Comparison of ENCODE assay signal across 8 mouse cellular contexts in the genomic region with DNA sequence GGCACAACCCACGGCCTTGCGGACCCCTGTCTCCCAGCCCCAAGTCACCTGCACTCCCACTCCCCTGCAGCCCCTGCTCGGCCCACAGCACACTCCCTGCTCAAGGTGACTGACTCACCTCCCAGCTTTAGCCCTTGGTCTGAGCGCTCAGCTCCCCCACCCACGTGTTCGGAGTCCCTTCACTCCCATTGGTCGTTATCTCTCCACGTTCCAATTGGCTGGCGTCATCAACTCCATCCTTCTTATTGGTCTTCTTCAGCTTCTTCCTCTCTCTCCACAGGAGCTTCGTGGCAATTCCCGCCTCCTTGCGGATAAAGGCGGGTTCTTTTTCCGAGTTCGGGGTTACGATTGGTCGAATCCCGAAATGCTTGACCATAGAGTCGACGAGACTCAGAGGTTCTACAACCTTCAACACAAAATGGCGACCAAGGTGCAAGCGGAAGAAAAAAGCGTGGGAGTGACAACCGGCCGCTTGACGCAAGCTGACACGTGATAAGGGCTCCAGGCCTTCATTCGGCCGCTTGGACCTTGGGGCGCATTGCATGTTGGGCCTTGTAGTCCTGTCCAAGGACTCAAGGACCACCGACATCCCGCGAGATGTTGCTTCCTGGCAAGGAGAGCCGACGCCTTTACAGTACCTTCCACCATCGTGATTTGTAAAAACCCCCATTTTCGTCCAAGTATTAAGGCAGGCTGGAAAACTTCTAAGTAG. TPM values are rescaled to one million over a fixed set of nuclear protein-coding genes. Genes with fewer than 3 reads are reported as not detected.
DNase-seq lines count a peak whose midpoint lies in the region; ATAC-seq and TF ChIP-seq lines count a peak whose summit lies in the region.

A gene (minus strand): TSS at position 162 of the 712 bp plus-strand sequence.

- peak within 1 kb of the TSS; percentile 73 for H3K27ac ChIP-seq in MEL (ENCODE audit: control insufficient read depth, low read depth, low read length)
- H3K27ac ChIP-seq in cerebellum, adult 2 months (ENCODE audit: insufficient read depth, low read length): peak within 1 kb of the TSS; percentile 89
- H3K27ac ChIP-seq in forebrain, postnatal 0 days (ENCODE audit: low read depth, low read length): peak within 1 kb of the TSS; percentile 83
- peak within 1 kb of the TSS; percentile 76 for H3K27ac ChIP-seq in lung, embryonic 15.5 days

- TF ChIP-seq POLR2A in MEL (IDR thresholded peaks at IDR 0.05; ENCODE audit: control insufficient read depth in 1 of 2, insufficient read depth in 1 of 2, low read depth in 1 of 2, low read length in 2 of 2, poor library complexity in 1 of 2): peak; percentile 96 to 98
- TF ChIP-seq POLR2A in cerebellum, adult 2 months (IDR thresholded peaks at IDR 0.05; ENCODE audit: borderline replicate concordance, insufficient read depth, low read length): peak; percentile 100

- H3K4me2 ChIP-seq in forebrain, postnatal 0 days (ENCODE audit: low read depth): peak within 1 kb of the TSS; percentile 64
- peak within 1 kb of the TSS; percentile 73 for H3K4me2 ChIP-seq in lung, embryonic 15.5 days

- peaks cover 24% of the 10 kb centered on the region for H3K79me2 ChIP-seq in MEL (ENCODE audit: control insufficient read depth, insufficient read depth, low read length, poor library complexity)

- peaks cover 0 to 25% of the 10 kb centered on the region in 2 experiments; a peak in 3 of 4 replicates for H3K4me1 ChIP-seq in MEL (ENCODE audit: control insufficient read depth in 1 of 2, insufficient read depth in 2 of 2, low read length in 2 of 2)
- H3K4me1 ChIP-seq in cerebellum, adult 2 months (ENCODE audit: control insufficient read depth, insufficient read depth, low read length): peaks cover 2% of the 10 kb centered on the region; the same call in 1 of the 2 replicates
- peaks cover 10% of the 10 kb centered on the region for H3K4me1 ChIP-seq in forebrain, postnatal 0 days (ENCODE audit: insufficient read depth)
- peaks cover 18% of the 10 kb centered on the region for H3K4me1 ChIP-seq in lung, embryonic 15.5 days

- 0 out of 4 replicates have a peak, but pooled peaks of 1 of the 2 experiments have one; percentile 15 for TF ChIP-seq EP300 in MEL (IDR thresholded peaks at IDR 0.05; ENCODE audit: low read depth in 1 of 2, low read length in 2 of 2)

- peak within 1 kb of the TSS; percentile 63 to 83 for H3K4me3 ChIP-seq in MEL (ENCODE audit: control insufficient read depth in 1 of 2, insufficient read depth in 1 of 2, low read depth in 2 of 2, low read length in 2 of 2)
- peak within 1 kb of the TSS; percentile 80 for H3K4me3 ChIP-seq in cerebellum, adult 2 months (replicated peaks; ENCODE audit: insufficient read depth, low read depth, low read length)
- H3K4me3 ChIP-seq in forebrain, postnatal 0 days (ENCODE audit: low read depth, low read length): peak within 1 kb of the TSS; percentile 60
- H3K4me3 ChIP-seq in lung, embryonic 15.5 days: peak within 1 kb of the TSS; percentile 72

- WGBS in cerebellum, adult 2 months: under 1% methylated on average over 37 of the region's 37 CpGs
- WGBS in forebrain, postnatal 0 days: under 1% methylated on average over 37 of the region's 37 CpGs
- under 1% methylated on average over 37 of the region's 37 CpGs for WGBS in lung, embryonic 15.5 days

- TF ChIP-seq RAD21 in MEL (IDR thresholded peaks at IDR 0.05; ENCODE audit: low read depth, low read length): no peak

- peak; percentile 96 for ATAC-seq in forebrain, postnatal 0 days
- peak; percentile 97 for ATAC-seq in lung, embryonic 15.5 days (ENCODE audit: borderline replicate concordance, extremely low read depth, low FRiP score, low TSS enrichment)

- peaks cover 9 to 31% of the 10 kb centered on the region in 2 experiments for H3K36me3 ChIP-seq in MEL (ENCODE audit: control insufficient read depth in 1 of 2, insufficient read depth in 2 of 2, low read length in 2 of 2)
- H3K36me3 ChIP-seq in forebrain, postnatal 0 days (ENCODE audit: insufficient read depth): peaks cover 8% of the 10 kb centered on the region
- peaks cover 18% of the 10 kb centered on the region for H3K36me3 ChIP-seq in lung, embryonic 15.5 days

- H3K27me3 ChIP-seq in MEL (ENCODE audit: control insufficient read depth in 1 of 2, insufficient read depth in 2 of 2, low read length in 2 of 2): no peaks in the 10 kb centered on the region
- no peaks in the 10 kb centered on the region for H3K27me3 ChIP-seq in cerebellum, adult 2 months (ENCODE audit: control insufficient read depth, insufficient read depth, low read length)
- no peaks in the 10 kb centered on the region for H3K27me3 ChIP-seq in forebrain, postnatal 0 days (ENCODE audit: insufficient read depth, low read length)
- no peaks in the 10 kb centered on the region for H3K27me3 ChIP-seq in lung, embryonic 15.5 days

- H3K9ac ChIP-seq in MEL (ENCODE audit: control insufficient read depth, low read depth, low read length, poor library complexity, severe bottlenecking): peak within 1 kb of the TSS; percentile 81
- peak within 1 kb of the TSS; percentile 72 for H3K9ac ChIP-seq in forebrain, postnatal 0 days
- peak within 1 kb of the TSS; percentile 71 for H3K9ac ChIP-seq in lung, embryonic 15.5 days

- no peak for TF ChIP-seq CTCF in MEL (IDR thresholded peaks at IDR 0.05 in 2 of 3, conservative IDR thresholded peaks at IDR 0.05 in 1 of 3; ENCODE audit: control insufficient read depth in 1 of 3, insufficient read depth in 1 of 3, low read depth in 2 of 3, low read length in 3 of 3, poor library complexity in 1 of 3, severe bottlenecking in 1 of 3)
- no peak for TF ChIP-seq CTCF in cerebellum, adult 2 months (IDR thresholded peaks at IDR 0.05; ENCODE audit: borderline replicate concordance, insufficient read depth, low read depth, low read length)
- 0 out of 2 replicates have a peak, but pooled peaks have one; percentile 8 for TF ChIP-seq CTCF in forebrain, postnatal 0 days (IDR thresholded peaks at IDR 0.05; ENCODE audit: low read depth)

- DNase-seq in MEL (ENCODE audit: low read depth, low spot score): peak; percentile 100
- DNase-seq in cerebellum, adult 2 months: peak; percentile 100
- peak; percentile 99 for DNase-seq in forebrain, postnatal 0 days
- DNase-seq in heart, postnatal 4 days: peak; percentile 98
- DNase-seq in layer of hippocampus, adult 8-10 months (ENCODE audit: low spot score in 2 of 2): peak; percentile 99 to 100
- DNase-seq in ovary, adult 18-20 months (ENCODE audit: low spot score): peak; percentile 100
- DNase-seq in thymus, postnatal 0 days (ENCODE audit: low spot score): peak; percentile 99

- no peaks in the 10 kb centered on the region for H3K9me3 ChIP-seq in MEL (replicated peaks; ENCODE audit: insufficient read depth, low read length)
- no peaks in the 10 kb centered on the region for H3K9me3 ChIP-seq in forebrain, postnatal 0 days (ENCODE audit: low read length)
- no peaks in the 10 kb centered on the region for H3K9me3 ChIP-seq in lung, embryonic 15.5 days

TF ChIP-seq in MEL, 35 proteins besides CTCF, POLR2A, EP300 and RAD21 (continues in another document):
- peak; percentile 99 for TF ChIP-seq MXI1 (IDR thresholded peaks at IDR 0.05; ENCODE audit: low read depth, low read length)
- no peak for TF ChIP-seq SMC3 (IDR thresholded peaks at IDR 0.05; ENCODE audit: low read depth, low read length)
- TF ChIP-seq USF1 (IDR thresholded peaks at IDR 0.05; ENCODE audit: low read depth, low read length): peak; percentile 93
- TF ChIP-seq NRF1 (IDR thresholded peaks at IDR 0.05; ENCODE audit: insufficient read depth, low read depth, low read length, poor library complexity, severe bottlenecking): 0 out of 2 replicates have a peak, but pooled peaks have one; percentile 40
- peak; percentile 98 for TF ChIP-seq NELFE (IDR thresholded peaks at IDR 0.05; ENCODE audit: low read depth, low read length)
- TF ChIP-seq ELF1 (IDR thresholded peaks at IDR 0.05; ENCODE audit: low read depth, low read length): peak; percentile 91
- TF ChIP-seq MAZ (IDR thresholded peaks at IDR 0.05; ENCODE audit: low read depth, low read length): no peak; the same call in 1 of the 2 replicates
- TF ChIP-seq ZMIZ1 (IDR thresholded peaks at IDR 0.05; ENCODE audit: low read depth, low read length): peak; percentile 92
- TF ChIP-seq POLR2AphosphoS2 (IDR thresholded peaks at IDR 0.05; ENCODE audit: low read length): peak; percentile 98
- TF ChIP-seq HCFC1 (IDR thresholded peaks at IDR 0.05; ENCODE audit: low read depth, low read length): peak; percentile 96
- no peak for TF ChIP-seq BHLHE40 (IDR thresholded peaks at IDR 0.05; ENCODE audit: borderline replicate concordance, low read depth, low read length)
- TF ChIP-seq POLR2AphosphoS5 (IDR thresholded peaks at IDR 0.05; ENCODE audit: borderline replicate concordance, low read depth, low read length): 0 out of 2 replicates have a peak, but pooled peaks have one; percentile 57
- TF ChIP-seq MYC (IDR thresholded peaks at IDR 0.05; ENCODE audit: low read depth, low read length): peak; percentile 98
- TF ChIP-seq TCF12 (IDR thresholded peaks at IDR 0.05; ENCODE audit: low read depth, low read length): peak; percentile 76
- peak; percentile 94 for TF ChIP-seq CHD2 (IDR thresholded peaks at IDR 0.05; ENCODE audit: low read length)
- peak; percentile 91 for TF ChIP-seq TBP (IDR thresholded peaks at IDR 0.05; ENCODE audit: low read depth, low read length)
- TF ChIP-seq ZNF384 (IDR thresholded peaks at IDR 0.05; ENCODE audit: low read depth, low read length): peak; percentile 73
- peak; percentile 94 for TF ChIP-seq SIN3A (IDR thresholded peaks at IDR 0.05; ENCODE audit: low read length)
- TF ChIP-seq GATA1 (IDR thresholded peaks at IDR 0.05; ENCODE audit: low read depth, low read length): peak; percentile 69
- peak; percentile 92 for TF ChIP-seq KAT2A (conservative IDR thresholded peaks at IDR 0.05; ENCODE audit: low read depth, low read length)
- peak; percentile 60 to 82; a peak in 3 of 4 replicates for TF ChIP-seq USF2 (IDR thresholded peaks at IDR 0.05; ENCODE audit: borderline replicate concordance in 1 of 2, insufficient read depth in 1 of 2, low read depth in 1 of 2, low read length in 2 of 2)
- TF ChIP-seq TAL1 (IDR thresholded peaks at IDR 0.05; ENCODE audit: low read length): no peak

RNA-seq across cellular contexts. Expression of the gene that starts here (rescaled TPM):
- 1,306 and 1,519 TPM in 2 replicates for total RNA-seq in MEL (2012; rRNA removed)
- polyA plus RNA-seq in MEL (2012; ENCODE audit: insufficient read depth in 1 of 2, insufficient read length in 2 of 2, low read depth in 1 of 2, low replicate concordance in 2 of 2, missing spikeins in 1 of 2): 1,000 to 10,000 TPM in 1 of 2 experiments, not detected in 1; 1,694 TPM
- 696 and 758 TPM in 2 replicates for polyA plus RNA-seq in cerebellum, adult 2 months (2012; rRNA removed)
- 348 and 355 TPM in 2 replicates for total RNA-seq in forebrain, postnatal 0 days (2014; rRNA removed)
- 925 and 1,026 TPM in 2 replicates for polyA plus RNA-seq in forebrain, postnatal 0 days (2015; fragmentation: Nextera tagmentation; extraction: Ambion mirVana)
- 1,000 to 10,000 TPM; 2,269 to 2,363 TPM for total RNA-seq in heart, postnatal 4 days (2021)
- total RNA-seq in layer of hippocampus, adult 8-10 months (2022): 100 to 1,000 TPM; 344 to 374 (median 374) TPM
- 522 and 555 TPM in 2 replicates for polyA plus RNA-seq in lung, embryonic 15.5 days (2015; fragmentation: Nextera tagmentation; extraction: Ambion mirVana)
- 610 and 662 TPM in 2 replicates for polyA plus RNA-seq in thymus, postnatal 0 days (2015; fragmentation: Nextera tagmentation; extraction: Ambion mirVana)

Comparison
In these comparisons a context has a peak if more than half of its experiments do, and no peak if none do; other contexts are left out.
1. Peak in every context shown above with its lines: DNase-seq, ATAC-seq, H3K4me3 ChIP-seq and H3K27ac ChIP-seq.